Mouse (Mus musculus) Patski (cell line): Measurements from ENCODE around the gene Btbd35f13. TPM values are rescaled to one million over a fixed set of nuclear protein-coding genes. Genes with fewer than 3 reads are reported as not detected.
"Not testable (repeated sequence)": the region's sequence is repeated elsewhere in the genome, so short reads cannot be mapped to it uniquely, and the experiment has no call there.

Source experiments
- ATAC-seq: fragments of 100-300 bp; one replicate; pipeline ENCODE4 v1.8.0; 2021
- CTCF ChIA-PET: fragments of 350-600 bp; sonication (Branson Sonifier 250); formaldehyde crosslinking; loops from one replicate; lab custom pipeline; 2022; ENCODE audit warnings: inconsistent platforms; lab: Charles Lee
- POLR2A ChIA-PET: fragments of 350-600 bp; sonication (Branson Sonifier 250); formaldehyde crosslinking; loops from one replicate; lab custom pipeline; 2022; ENCODE audit warnings: antibody characterized with exemption, inconsistent platforms; lab: Charles Lee
- DNase-seq: peaks from one replicate; pipeline ENCODE4 v3.0.0-alpha.2; 2011; ENCODE audit warnings: low read depth, low spot score
- H3K27me3 ChIP-seq: fragments of 371-371 bp; one replicate; pipeline ENCODE4 v1.5.1; 2021
- in situ Hi-C: fragments of 300-500 bp; cut with MboI; formaldehyde crosslinking; loops from 3 replicates; pipeline ENCODE4 v1.11.1; 2018; ENCODE audit warnings: low pct_unique_long_range_greater_than_20kb, mixed read lengths
- polyA plus RNA-seq: library from polyadenylated mRNA; unstranded; gene quantifications from one replicate; pipeline ENCODE4 v1.2.3, GENCODE M21; 2021

Gene Btbd35f13
- polyA plus RNA-seq: not detected

GRCm38 (mm10) chrX:33656872-33657271 lies at the start of gene Btbd35f13:
Btbd35f13 (plus strand) TSS chrX:33657172.
- in situ Hi-C loops, CTCF ChIA-PET, DNase-seq, H3K27me3 ChIP-seq, ATAC-seq, POLR2A ChIA-PET: not testable (repeated sequence)

DNA sequence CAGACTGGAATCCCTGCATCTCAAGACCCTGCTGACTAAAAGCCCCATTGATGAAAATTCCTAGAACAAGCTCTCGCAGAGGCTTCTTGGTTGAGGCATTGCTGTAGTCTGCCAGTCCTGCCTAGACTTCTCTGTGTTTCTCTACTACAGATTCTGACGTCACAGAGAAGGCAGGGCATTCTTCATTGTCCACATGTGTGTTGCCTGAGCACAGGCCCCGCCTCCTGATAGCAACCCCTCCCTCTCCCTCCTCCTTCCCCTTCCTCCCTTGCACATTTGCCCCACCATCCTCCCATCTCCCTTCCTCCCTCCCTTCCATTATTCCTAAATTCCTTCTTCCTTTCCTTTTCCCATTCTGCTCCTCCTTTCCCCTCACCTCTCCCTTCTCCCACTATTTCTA lies 45.3 kb downstream of the Btbd35f13 start, which contains the start of gene Btbd35f14:
TSS of gene Btbd35f14 (minus strand) at position 101 of the 400 bp plus-strand sequence.
- CTCF ChIA-PET, in situ Hi-C loops, POLR2A ChIA-PET, DNase-seq, H3K27me3 ChIP-seq, ATAC-seq: not testable (repeated sequence)

Other genes with a start within 250 kb of the Btbd35f13 start
- not detected for gene Btbd35f15, start 79.9 kb upstream of the Btbd35f13 start, polyA plus RNA-seq
- gene Btbd35f14, start 45.2 kb downstream of the Btbd35f13 start, polyA plus RNA-seq: not detected